Mouse (Mus musculus) activated CD4-positive, CD25-positive, alpha-beta regulatory T cell, adult 9 weeks (primary cell): ENCODE results near the gene Gpatch2l. TPM values are rescaled to one million over a fixed set of nuclear protein-coding genes. Genes with fewer than 3 reads are reported as not detected.

ENCODE experiments used
- polyA plus RNA-seq: library from polyadenylated mRNA; unstranded; fragments of 100-300 nt; shearing (Covaris generic); gene quantifications from one replicate; pipeline ENCODE4 v1.2.1, GENCODE M21; 2017

The Gpatch2l gene
- polyA plus RNA-seq = 35.9 TPM

DNA sequence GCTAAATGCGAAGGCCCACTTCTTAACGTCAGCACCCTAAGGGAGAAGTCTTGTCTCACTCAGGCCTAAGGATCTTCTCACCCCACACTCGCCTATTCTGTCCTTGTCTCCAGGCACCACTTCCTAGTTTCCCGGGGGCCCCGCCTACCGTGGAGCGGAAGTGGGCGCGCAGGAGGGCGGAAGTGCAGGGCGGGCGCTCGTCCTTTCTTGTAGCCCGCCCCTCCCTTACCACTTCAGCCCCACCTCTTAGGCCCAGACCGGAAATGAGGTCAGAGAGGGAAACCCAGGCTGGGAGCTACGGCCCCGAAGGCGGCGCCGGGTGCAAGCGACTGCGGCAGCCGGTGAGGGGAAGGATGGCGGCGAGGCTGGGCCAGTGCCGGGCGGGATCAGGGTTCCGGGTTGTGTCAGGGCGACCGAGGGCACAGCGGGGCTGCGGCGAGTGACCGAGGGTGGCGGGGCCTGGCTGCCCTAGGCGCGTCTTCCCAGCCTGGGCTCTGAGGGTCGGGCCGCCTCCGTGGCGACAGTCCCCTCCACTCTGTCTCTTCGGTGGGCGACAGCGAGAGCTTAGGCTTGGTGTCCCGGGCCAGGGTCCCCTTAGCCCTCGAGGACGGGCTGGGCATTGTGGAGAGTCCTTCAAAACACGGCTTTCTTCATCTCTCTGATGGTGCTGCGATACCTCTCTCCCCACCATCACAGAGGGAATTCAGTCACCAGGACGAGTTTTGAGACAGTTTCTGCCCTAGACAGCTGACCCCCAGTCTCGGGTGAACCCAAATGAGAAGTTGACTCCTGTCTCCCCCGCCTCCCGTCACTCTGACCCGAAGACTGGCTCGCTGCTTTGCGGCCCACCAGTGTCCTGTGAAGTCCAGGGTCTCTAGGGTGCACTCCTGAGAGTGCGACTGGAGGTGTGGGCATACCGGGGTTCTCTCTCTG, at the start of gene Gpatch2l:
Gene Gpatch2l, plus strand, starts transcription at position 255 of the 933 bp plus-strand sequence.

Other genes starting within 250 kb of the Gpatch2l start
- gene Tgfb3, start 162.8 kb upstream of the Gpatch2l start, polyA plus RNA-seq = 0.79 TPM
- 5.3 TPM for gene Ift43, start 159.3 kb upstream of the Gpatch2l start, polyA plus RNA-seq
- gene Esrrb, start 119.3 kb downstream of the Gpatch2l start, polyA plus RNA-seq = not detected